Mouse (Mus musculus): ENCODE measurements around the gene Rps6kb1.

Gene Rps6kb1

GRCm38 (mm10) chr11:86464275-86464674, 80.3 kb downstream of the Rps6kb1 start:
- peak; percentile 59 for DNase-seq

GRCm38 (mm10) chr11:86462579-86462978, 82.0 kb downstream of the Rps6kb1 start:
- DNase-seq: no peak

DNA sequence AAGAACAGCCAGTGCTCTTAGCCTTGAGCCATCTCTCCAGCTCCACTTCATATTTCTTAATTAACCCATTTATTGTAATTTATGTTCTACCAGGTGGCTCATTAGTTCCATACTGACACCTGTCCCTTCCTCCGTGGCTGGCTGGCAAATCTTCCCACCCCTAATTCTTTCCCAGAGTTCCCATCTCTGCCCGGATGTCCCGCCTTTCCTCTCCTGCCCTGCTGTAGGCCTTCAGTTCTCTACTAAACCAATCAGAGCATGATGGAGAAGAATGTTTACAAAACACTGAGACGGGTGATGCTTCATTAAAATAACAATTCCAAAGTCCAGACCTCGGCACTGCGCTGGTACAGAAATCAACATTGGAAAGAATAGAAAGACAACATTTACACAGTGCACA, 85.7 kb downstream of the Rps6kb1 start:
- no peak for DNase-seq

- DNase-seq: no peak
Measured at GRCm38 (mm10) chr11:86457545-86457944, 87.1 kb downstream of the Rps6kb1 start.

GRCm38 (mm10) chr11:86453991-86454390, 90.6 kb downstream of the Rps6kb1 start:
- no peak for DNase-seq

Data from kidney, adult 9 months (tissue).